Mouse (Mus musculus): Measurements from ENCODE around the gene Ppp1r9a. TPM values are rescaled to one million over a fixed set of nuclear protein-coding genes. Genes with fewer than 3 reads are reported as not detected.

Gene Ppp1r9a
- polyA plus RNA-seq, 1 experiment from 2014 or later = 37.4 TPM

- no peaks in the 10 kb centered on the region for H3K9me3 ChIP-seq (replicated peaks; ENCODE audit: control insufficient read depth, low read length, poor library complexity, severe bottlenecking)
- H3K4me3 ChIP-seq (ENCODE audit: low read depth, low read length) = no peak overlapping the region
- no peaks in the 10 kb centered on the region for H3K36me3 ChIP-seq (ENCODE audit: control insufficient read depth, insufficient read depth, low read length)
- H3K27me3 ChIP-seq (ENCODE audit: control insufficient read depth, insufficient read depth, low read depth, low read length) = no peaks in the 10 kb centered on the region
- ATAC-seq = no peak
- H3K4me2 ChIP-seq (ENCODE audit: low read length) = no peak overlapping the region
- H3K9ac ChIP-seq (ENCODE audit: low read depth, low read length) = no peak overlapping the region
- no peak overlapping the region for H3K27ac ChIP-seq (ENCODE audit: low read length)
- no peaks in the 10 kb centered on the region for H3K4me1 ChIP-seq (ENCODE audit: control insufficient read depth, insufficient read depth, low read length)
- WGBS = 94% methylated on average over 5 of the region's 5 CpGs
Measured at GRCm38 (mm10) chr6:5032986-5033633, 130.4 kb downstream of the Ppp1r9a start.

DNA sequence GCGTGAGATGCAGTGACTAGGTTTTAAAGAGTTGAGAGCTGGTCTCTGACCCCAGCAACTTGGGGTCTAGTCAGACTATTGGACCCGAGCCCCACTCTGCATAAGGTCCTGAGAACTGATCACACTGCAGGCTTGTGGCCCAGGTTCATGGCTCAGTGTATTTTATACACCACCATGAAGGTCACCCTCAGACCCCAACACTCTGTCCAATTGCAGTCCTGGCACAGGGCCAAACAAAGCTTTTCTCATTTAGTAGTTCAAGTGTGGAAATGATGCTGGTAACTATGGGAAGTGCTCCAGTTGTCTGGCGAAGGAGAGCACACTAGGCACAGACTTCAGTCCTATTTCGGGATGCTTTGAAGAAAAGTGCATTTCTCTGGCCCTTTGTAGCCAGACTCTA lies 134.5 kb downstream of the Ppp1r9a start:
- H3K27ac ChIP-seq (ENCODE audit: low read length) = no peak overlapping the region
- no peak overlapping the region for H3K4me3 ChIP-seq (ENCODE audit: low read depth, low read length)
- no peaks in the 10 kb centered on the region for H3K4me1 ChIP-seq (ENCODE audit: control insufficient read depth, insufficient read depth, low read length)
- 77% methylated on average over 4 of the region's 4 CpGs for WGBS
- H3K36me3 ChIP-seq (ENCODE audit: control insufficient read depth, insufficient read depth, low read length) = no peaks in the 10 kb centered on the region
- no peak overlapping the region for H3K9ac ChIP-seq (ENCODE audit: low read depth, low read length)
- no peaks in the 10 kb centered on the region for H3K27me3 ChIP-seq (ENCODE audit: control insufficient read depth, insufficient read depth, low read depth, low read length)
- ATAC-seq = peak; percentile 61; the same call in 1 of the 2 replicates
- H3K4me2 ChIP-seq (ENCODE audit: low read length) = no peak overlapping the region
- no peaks in the 10 kb centered on the region for H3K9me3 ChIP-seq (replicated peaks; ENCODE audit: control insufficient read depth, low read length, poor library complexity, severe bottlenecking)

DNA sequence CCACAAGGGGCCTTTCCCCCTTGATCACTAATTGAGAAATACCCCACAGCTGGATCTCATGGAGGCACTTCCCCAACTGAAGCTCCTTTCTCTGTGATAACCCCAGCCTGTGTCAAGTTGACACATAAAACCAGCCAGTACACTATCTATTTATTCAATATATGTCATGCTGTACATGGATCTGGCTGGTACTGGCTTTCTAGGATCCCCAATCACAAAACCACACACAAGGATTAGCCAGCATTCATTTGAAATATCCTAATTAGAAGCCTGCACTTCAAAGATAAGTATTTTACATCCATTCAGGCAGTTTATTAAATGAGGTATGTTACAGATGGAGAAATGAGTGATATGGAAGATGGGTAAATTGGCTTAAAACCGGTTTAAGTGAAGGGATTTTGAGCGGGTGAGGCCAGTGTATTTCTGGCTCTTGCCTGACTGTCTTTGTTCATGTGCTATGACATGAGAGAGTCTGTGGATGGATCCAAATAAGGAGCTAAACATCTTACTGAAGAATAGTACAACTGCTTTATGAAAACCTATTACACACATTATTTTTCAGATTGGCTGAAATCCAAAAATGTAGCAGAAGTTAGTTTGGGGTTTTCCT lies 135.5 kb downstream of the Ppp1r9a start:
- Histone ChIP-seq H3K27me3 (ENCODE audit: control insufficient read depth, insufficient read depth, low read depth, low read length) (no peaks in the 10 kb centered on the region), H3K4me1 (ENCODE audit: control insufficient read depth, insufficient read depth, low read length) (no peaks in the 10 kb centered on the region), H3K27ac (ENCODE audit: low read length) (no peak overlapping the region), H3K9me3 (replicated peaks; ENCODE audit: control insufficient read depth, low read length, poor library complexity, severe bottlenecking) (no peaks in the 10 kb centered on the region), H3K36me3 (ENCODE audit: control insufficient read depth, insufficient read depth, low read length) (no peaks in the 10 kb centered on the region), H3K4me2 (ENCODE audit: low read length) (no peak overlapping the region), H3K9ac (ENCODE audit: low read depth, low read length) (no peak overlapping the region), H3K4me3 (ENCODE audit: low read depth, low read length) (no peak overlapping the region)
- peak; percentile 66 for ATAC-seq
- 73% methylated on average over 2 of the region's 2 CpGs for WGBS

- no peak overlapping the region for H3K27ac ChIP-seq (ENCODE audit: low read length)
- ATAC-seq = no peak
- H3K4me3 ChIP-seq (ENCODE audit: low read depth, low read length) = no peak overlapping the region
- no peaks in the 10 kb centered on the region for H3K9me3 ChIP-seq (replicated peaks; ENCODE audit: control insufficient read depth, low read length, poor library complexity, severe bottlenecking)
- H3K4me1 ChIP-seq (ENCODE audit: control insufficient read depth, insufficient read depth, low read length) = no peaks in the 10 kb centered on the region
- H3K4me2 ChIP-seq (ENCODE audit: low read length) = no peak overlapping the region
- 76% methylated on average over 2 of the region's 2 CpGs for WGBS
- H3K27me3 ChIP-seq (ENCODE audit: control insufficient read depth, insufficient read depth, low read depth, low read length) = no peaks in the 10 kb centered on the region
- no peaks in the 10 kb centered on the region for H3K36me3 ChIP-seq (ENCODE audit: control insufficient read depth, insufficient read depth, low read length)
- no peak overlapping the region for H3K9ac ChIP-seq (ENCODE audit: low read depth, low read length)
Measured at GRCm38 (mm10) chr6:5039316-5039715, 136.6 kb downstream of the Ppp1r9a start.

DNA sequence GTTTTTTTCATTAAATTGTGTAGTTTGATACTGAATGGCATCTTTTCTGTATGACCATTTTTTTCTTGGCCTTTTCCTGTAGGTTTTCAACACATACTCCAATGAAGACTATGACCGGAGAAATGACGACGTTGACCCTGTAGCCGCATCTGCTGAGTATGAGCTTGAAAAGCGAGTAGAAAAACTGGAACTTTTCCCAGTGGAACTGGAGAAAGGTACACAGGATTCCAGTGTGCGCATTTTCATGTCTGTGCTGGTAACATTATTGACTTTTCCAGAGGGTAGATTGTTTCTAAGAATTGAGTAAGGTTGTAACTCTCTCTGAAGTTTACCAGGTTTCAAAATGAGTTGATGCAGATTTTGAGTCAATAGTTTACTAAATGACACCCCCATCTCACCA lies 143.1 kb downstream of the Ppp1r9a start:
- Histone ChIP-seq H3K9me3 (replicated peaks; ENCODE audit: control insufficient read depth, low read length, poor library complexity, severe bottlenecking) (no peaks in the 10 kb centered on the region), H3K36me3 (ENCODE audit: control insufficient read depth, insufficient read depth, low read length) (no peaks in the 10 kb centered on the region), H3K4me3 (ENCODE audit: low read depth, low read length) (no peak overlapping the region), H3K27me3 (ENCODE audit: control insufficient read depth, insufficient read depth, low read depth, low read length) (no peaks in the 10 kb centered on the region), H3K4me1 (ENCODE audit: control insufficient read depth, insufficient read depth, low read length) (no peaks in the 10 kb centered on the region), H3K4me2 (ENCODE audit: low read length) (no peak overlapping the region), H3K27ac (ENCODE audit: low read length) (no peak overlapping the region), H3K9ac (ENCODE audit: low read depth, low read length) (no peak overlapping the region)
- no peak for ATAC-seq
- WGBS = 96% methylated on average over 6 of the region's 6 CpGs

DNA sequence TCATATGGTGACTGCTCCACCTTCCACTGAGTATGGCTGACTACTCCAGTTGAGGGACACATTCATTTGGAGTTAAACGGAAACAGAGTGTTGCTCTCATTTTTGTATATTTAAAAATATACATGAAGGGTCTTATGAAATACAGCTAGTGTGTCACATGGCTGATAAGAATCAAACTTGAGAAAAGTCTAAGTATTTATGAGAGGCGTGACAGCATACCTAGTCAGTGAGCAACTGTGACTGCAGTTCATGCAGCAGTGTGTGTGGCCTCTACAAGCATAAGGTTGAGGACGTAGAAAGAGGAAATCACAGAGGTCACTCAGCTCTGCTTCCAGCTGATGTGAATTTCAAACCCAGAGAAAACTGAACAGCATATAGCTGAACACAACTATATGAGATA lies 145.3 kb downstream of the Ppp1r9a start:
- Histone ChIP-seq H3K4me2 (ENCODE audit: low read length) (no peak overlapping the region), H3K9ac (ENCODE audit: low read depth, low read length) (no peak overlapping the region), H3K9me3 (replicated peaks; ENCODE audit: control insufficient read depth, low read length, poor library complexity, severe bottlenecking) (no peaks in the 10 kb centered on the region), H3K36me3 (ENCODE audit: control insufficient read depth, insufficient read depth, low read length) (no peaks in the 10 kb centered on the region), H3K4me1 (ENCODE audit: control insufficient read depth, insufficient read depth, low read length) (no peaks in the 10 kb centered on the region), H3K4me3 (ENCODE audit: low read depth, low read length) (no peak overlapping the region), H3K27me3 (ENCODE audit: control insufficient read depth, insufficient read depth, low read depth, low read length) (no peaks in the 10 kb centered on the region), H3K27ac (ENCODE audit: low read length) (no peak overlapping the region)
- no peak for ATAC-seq
- 95% methylated on average over 3 of the region's 3 CpGs for WGBS

DNA sequence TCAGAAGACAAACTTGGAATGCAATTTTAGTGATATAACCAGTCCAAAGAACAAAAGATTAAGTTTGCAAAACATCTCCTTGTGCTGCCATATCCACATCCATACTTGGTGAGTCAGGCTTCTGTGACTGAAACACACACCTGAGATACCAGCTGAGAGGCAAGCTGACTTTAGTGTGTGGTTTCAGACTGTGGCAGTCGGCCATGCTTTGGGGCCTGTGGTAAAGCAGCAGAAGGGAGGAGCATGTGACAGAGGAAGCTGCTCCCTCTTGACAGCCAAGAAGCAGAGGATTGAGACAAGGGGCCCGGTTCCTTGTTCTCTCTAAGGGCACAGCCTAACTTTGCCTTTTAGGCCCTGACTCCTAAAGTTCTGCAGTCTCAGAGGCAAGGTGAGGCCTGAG lies 149.6 kb downstream of the Ppp1r9a start:
- Histone ChIP-seq H3K4me1 (ENCODE audit: control insufficient read depth, insufficient read depth, low read length) (no peaks in the 10 kb centered on the region), H3K27ac (ENCODE audit: low read length) (no peak overlapping the region), H3K9ac (ENCODE audit: low read depth, low read length) (no peak overlapping the region), H3K9me3 (replicated peaks; ENCODE audit: control insufficient read depth, low read length, poor library complexity, severe bottlenecking) (no peaks in the 10 kb centered on the region), H3K4me3 (ENCODE audit: low read depth, low read length) (no peak overlapping the region), H3K36me3 (ENCODE audit: control insufficient read depth, insufficient read depth, low read length) (no peaks in the 10 kb centered on the region), H3K27me3 (ENCODE audit: control insufficient read depth, insufficient read depth, low read depth, low read length) (no peaks in the 10 kb centered on the region), H3K4me2 (ENCODE audit: low read length) (no peak overlapping the region)
- no peak for ATAC-seq
- 86% methylated on average over 2 of the region's 2 CpGs for WGBS

- Histone ChIP-seq H3K27me3 (ENCODE audit: control insufficient read depth, insufficient read depth, low read depth, low read length) (no peaks in the 10 kb centered on the region), H3K4me1 (ENCODE audit: control insufficient read depth, insufficient read depth, low read length) (no peaks in the 10 kb centered on the region), H3K4me3 (ENCODE audit: low read depth, low read length) (no peak overlapping the region), H3K9ac (ENCODE audit: low read depth, low read length) (no peak overlapping the region), H3K4me2 (ENCODE audit: low read length) (no peak overlapping the region), H3K27ac (ENCODE audit: low read length) (no peak overlapping the region), H3K9me3 (replicated peaks; ENCODE audit: control insufficient read depth, low read length, poor library complexity, severe bottlenecking) (no peaks in the 10 kb centered on the region), H3K36me3 (ENCODE audit: control insufficient read depth, insufficient read depth, low read length) (no peaks in the 10 kb centered on the region)
- no peak for ATAC-seq
- WGBS = 98% methylated on average over 4 of the region's 4 CpGs
Measured at GRCm38 (mm10) chr6:5054446-5055095, 151.9 kb downstream of the Ppp1r9a start.

- Histone ChIP-seq H3K27ac (ENCODE audit: low read length) (no peak overlapping the region), H3K9ac (ENCODE audit: low read depth, low read length) (no peak overlapping the region), H3K27me3 (ENCODE audit: control insufficient read depth, insufficient read depth, low read depth, low read length) (no peaks in the 10 kb centered on the region), H3K4me1 (ENCODE audit: control insufficient read depth, insufficient read depth, low read length) (no peaks in the 10 kb centered on the region), H3K9me3 (replicated peaks; ENCODE audit: control insufficient read depth, low read length, poor library complexity, severe bottlenecking) (no peaks in the 10 kb centered on the region; the same call in 1 of the 2 replicates), H3K4me3 (ENCODE audit: low read depth, low read length) (no peak overlapping the region), H3K4me2 (ENCODE audit: low read length) (no peak overlapping the region), H3K36me3 (ENCODE audit: control insufficient read depth, insufficient read depth, low read length) (no peaks in the 10 kb centered on the region; the same call in 1 of the 2 replicates)
- 69% methylated on average over 3 of the region's 3 CpGs for WGBS
- ATAC-seq = no peak
Measured at GRCm38 (mm10) chr6:5074736-5075135, 172.0 kb downstream of the Ppp1r9a start.

Measured in midbrain, embryonic 16.5 days (tissue).